Mouse (Mus musculus): Measurements from ENCODE around the gene Tdrd12.

- no peak for TF ChIP-seq CTCF (IDR thresholded peaks at IDR 0.05; ENCODE audit: low read depth)
- no peak for TF ChIP-seq EP300 (optimal IDR thresholded peaks at IDR 0.05)
Observed at GRCm38 (mm10) chr7:35447501-35447900, 90.0 kb downstream of the Tdrd12 start.
